In genomic region chr8:122556030-122557009, GRCm38 (mm10) we compare ENCODE assay signal across 8 mouse cellular contexts. TPM values are rescaled to one million over a fixed set of nuclear protein-coding genes. Genes with fewer than 3 reads are reported as not detected.
DNase-seq lines count a peak whose midpoint lies in the region; ATAC-seq lines count a peak whose summit lies in the region.

No protein-coding gene starts in this region.

- H3K27ac ChIP-seq in midbrain, embryonic 10.5 days (replicated peaks): peak overlapping the region; percentile 46
- no peak overlapping the region for H3K27ac ChIP-seq in midbrain, embryonic 16.5 days (ENCODE audit: low read length)
- peak overlapping the region; percentile 66 for H3K27ac ChIP-seq in heart, embryonic 13.5 days (replicated peaks)

- H3K9ac ChIP-seq in midbrain, embryonic 16.5 days (ENCODE audit: low read depth, low read length): no peak overlapping the region
- peak overlapping the region; percentile 59 for H3K9ac ChIP-seq in heart, embryonic 13.5 days

- 71% methylated on average over 12 of the region's 12 CpGs for WGBS in midbrain, embryonic 10.5 days
- WGBS in midbrain, embryonic 16.5 days: 67% methylated on average over 12 of the region's 12 CpGs
- WGBS in heart, embryonic 13.5 days: 52% methylated on average over 12 of the region's 12 CpGs

- H3K4me2 ChIP-seq in midbrain, embryonic 16.5 days (ENCODE audit: low read length): no peak overlapping the region
- peak overlapping the region; percentile 43 for H3K4me2 ChIP-seq in heart, embryonic 13.5 days

- no peak overlapping the region for H3K4me3 ChIP-seq in midbrain, embryonic 10.5 days
- no peak overlapping the region for H3K4me3 ChIP-seq in midbrain, embryonic 16.5 days (ENCODE audit: low read depth, low read length)
- H3K4me3 ChIP-seq in heart, embryonic 13.5 days: no peak overlapping the region

- H3K9me3 ChIP-seq in midbrain, embryonic 10.5 days (replicated peaks): no peaks in the 10 kb centered on the region
- H3K9me3 ChIP-seq in midbrain, embryonic 16.5 days (replicated peaks; ENCODE audit: control insufficient read depth, low read length, poor library complexity, severe bottlenecking): no peaks in the 10 kb centered on the region
- no peaks in the 10 kb centered on the region for H3K9me3 ChIP-seq in heart, embryonic 13.5 days

- ATAC-seq in midbrain, embryonic 16.5 days: no peak
- ATAC-seq in heart, embryonic 13.5 days (ENCODE audit: extremely low read depth, insufficient number of reproducible peaks, low FRiP score, low TSS enrichment): no peak
- peak; percentile 81 for ATAC-seq in megakaryocyte progenitor cell, adult 5-6 weeks (replicated peaks; ENCODE audit: poor library complexity)

- peaks cover 27% of the 10 kb centered on the region for H3K4me1 ChIP-seq in midbrain, embryonic 10.5 days
- peaks cover under 1% of the 10 kb centered on the region; the same call in 1 of the 2 replicates for H3K4me1 ChIP-seq in midbrain, embryonic 16.5 days (ENCODE audit: control insufficient read depth, insufficient read depth, low read length)
- H3K4me1 ChIP-seq in heart, embryonic 13.5 days: peaks cover 38% of the 10 kb centered on the region

- no peaks in the 10 kb centered on the region for H3K36me3 ChIP-seq in midbrain, embryonic 10.5 days
- no peaks in the 10 kb centered on the region for H3K36me3 ChIP-seq in midbrain, embryonic 16.5 days (ENCODE audit: control insufficient read depth, insufficient read depth, low read length)
- H3K36me3 ChIP-seq in heart, embryonic 13.5 days: no peaks in the 10 kb centered on the region

- H3K27me3 ChIP-seq in midbrain, embryonic 10.5 days (ENCODE audit: low read depth, poor library complexity, severe bottlenecking): peaks cover 10% of the 10 kb centered on the region
- H3K27me3 ChIP-seq in midbrain, embryonic 16.5 days (ENCODE audit: control insufficient read depth, insufficient read depth, low read depth, low read length): peaks cover 9% of the 10 kb centered on the region
- H3K27me3 ChIP-seq in heart, embryonic 13.5 days (replicated peaks): no peaks in the 10 kb centered on the region

- DNase-seq in midbrain, embryonic 10.5 days (ENCODE audit: low spot score): no peak
- DNase-seq in brain, adult 2 months (ENCODE audit: low read depth, low spot score): peak; percentile 43
- DNase-seq in kidney, postnatal 36 days: peak; percentile 59 to 69
- no peak for DNase-seq in right cerebral cortex, postnatal 4 days
- DNase-seq in layer of hippocampus, adult 9-11 months: no peak

RNA-seq across cellular contexts. Expression of gene Piezo1, which starts 5.2 kb away (rescaled TPM):
- polyA plus RNA-seq in midbrain, embryonic 10.5 days (2016; fragmentation: Nextera tagmentation; extraction: Ambion mirVana): 5.8 and 8.2 TPM in 2 replicates
- polyA plus RNA-seq in midbrain, embryonic 16.5 days (2015; fragmentation: Nextera tagmentation; extraction: Ambion mirVana): 1.8 and 2.0 TPM in 2 replicates
- 12.9 and 15.4 TPM in 2 replicates for polyA plus RNA-seq in heart, embryonic 13.5 days (2015; fragmentation: Nextera tagmentation; extraction: Ambion mirVana)
- 25.8 and 38.5 TPM in 2 replicates for total RNA-seq in megakaryocyte progenitor cell, adult 5-6 weeks (2015)
- total RNA-seq in megakaryocyte progenitor cell, adult 5-6 weeks (2017): 15.5 and 22.3 TPM in 2 replicates

RNA-seq across cellular contexts. Expression of gene Cdt1, which starts 11.5 kb away (rescaled TPM):
- 63.2 and 70.9 TPM in 2 replicates for polyA plus RNA-seq in midbrain, embryonic 10.5 days (2016; fragmentation: Nextera tagmentation; extraction: Ambion mirVana)
- 5.7 and 6.2 TPM in 2 replicates for polyA plus RNA-seq in midbrain, embryonic 16.5 days (2015; fragmentation: Nextera tagmentation; extraction: Ambion mirVana)
- 31.0 and 34.6 TPM in 2 replicates for polyA plus RNA-seq in heart, embryonic 13.5 days (2015; fragmentation: Nextera tagmentation; extraction: Ambion mirVana)
- 52.4 and 62.0 TPM in 2 replicates for total RNA-seq in megakaryocyte progenitor cell, adult 5-6 weeks (2015)
- 40.8 and 49.6 TPM in 2 replicates for total RNA-seq in megakaryocyte progenitor cell, adult 5-6 weeks (2017)

RNA-seq across cellular contexts. Expression of gene Aprt, which starts 20.4 kb away (rescaled TPM):
- 241 and 278 TPM in 2 replicates for polyA plus RNA-seq in midbrain, embryonic 10.5 days (2016; fragmentation: Nextera tagmentation; extraction: Ambion mirVana)
- 156 and 157 TPM in 2 replicates for polyA plus RNA-seq in midbrain, embryonic 16.5 days (2015; fragmentation: Nextera tagmentation; extraction: Ambion mirVana)
- 251 and 271 TPM in 2 replicates for polyA plus RNA-seq in heart, embryonic 13.5 days (2015; fragmentation: Nextera tagmentation; extraction: Ambion mirVana)
- 258 and 268 TPM in 2 replicates for total RNA-seq in megakaryocyte progenitor cell, adult 5-6 weeks (2015)
- 117 and 152 TPM in 2 replicates for total RNA-seq in megakaryocyte progenitor cell, adult 5-6 weeks (2017)

RNA-seq across cellular contexts. Expression of gene Galns, which starts 54.9 kb away (rescaled TPM):
- polyA plus RNA-seq in midbrain, embryonic 10.5 days (2016; fragmentation: Nextera tagmentation; extraction: Ambion mirVana): 6.6 and 7.7 TPM in 2 replicates
- polyA plus RNA-seq in midbrain, embryonic 16.5 days (2015; fragmentation: Nextera tagmentation; extraction: Ambion mirVana): 8.4 and 8.9 TPM in 2 replicates
- 11.1 and 11.9 TPM in 2 replicates for polyA plus RNA-seq in heart, embryonic 13.5 days (2015; fragmentation: Nextera tagmentation; extraction: Ambion mirVana)
- total RNA-seq in megakaryocyte progenitor cell, adult 5-6 weeks (2015): 30.3 and 31.8 TPM in 2 replicates
- 32.2 and 33.1 TPM in 2 replicates for total RNA-seq in megakaryocyte progenitor cell, adult 5-6 weeks (2017)

RNA-seq across cellular contexts. Expression of gene Trappc2l, which starts 55.1 kb away (rescaled TPM):
- polyA plus RNA-seq in midbrain, embryonic 10.5 days (2016; fragmentation: Nextera tagmentation; extraction: Ambion mirVana): 51.0 and 61.2 TPM in 2 replicates
- 93.8 and 101 TPM in 2 replicates for polyA plus RNA-seq in midbrain, embryonic 16.5 days (2015; fragmentation: Nextera tagmentation; extraction: Ambion mirVana)
- polyA plus RNA-seq in heart, embryonic 13.5 days (2015; fragmentation: Nextera tagmentation; extraction: Ambion mirVana): 55.6 and 74.0 TPM in 2 replicates
- 41.5 and 52.4 TPM in 2 replicates for total RNA-seq in megakaryocyte progenitor cell, adult 5-6 weeks (2015)
- 18.0 and 27.9 TPM in 2 replicates for total RNA-seq in megakaryocyte progenitor cell, adult 5-6 weeks (2017)

Comparison
In these comparisons a context has a peak if more than half of its experiments do, and no peak if none do; other contexts are left out.
1. DNase-seq: peak in brain, adult 2 months (single experiment) and kidney, postnatal 36 days (2 of 2); none in midbrain, embryonic 10.5 days (single experiment), right cerebral cortex, postnatal 4 days (single experiment) and layer of hippocampus, adult 9-11 months (single experiment).